Mouse (Mus musculus) gastrocnemius, postnatal 4 days (tissue): Measurements from ENCODE around the gene Gdpd5. TPM values are rescaled to one million over a fixed set of nuclear protein-coding genes. Genes with fewer than 3 reads are reported as not detected.

Experiments used
- DNase-seq, 2 experiments: peaks; one replicate each; pipeline ENCODE4 v3.0.0; 2021 to 2022; ENCODE audit warnings: low spot score in 2 of 2, mixed read lengths in 2 of 2
- long read RNA-seq, 2 experiments: library from polyadenylated mRNA; stranded (forward); transcript quantifications; one replicate each; pipeline ENCODE4 v2.0.0; 2021
- total RNA-seq, 2 experiments: library from RNA; stranded (reverse); gene quantifications; 2 replicates each; pipeline ENCODE4 v1.2.3; 2021

Gdpd5 gene
- total RNA-seq, result 10 to 100 TPM; 17.1 to 19.2 TPM
- long read RNA-seq, experiment 1, full-length matches to known transcripts, result 16 of 33 reads
- long read RNA-seq, experiment 1, partial matches to known transcripts, result 5 of 33 reads
- long read RNA-seq, experiment 1, other reads (novel, unspliced or antisense), result 12 of 33 reads
- long read RNA-seq, experiment 2, full-length matches to known transcripts, result 23 of 44 reads
- long read RNA-seq, experiment 2, partial matches to known transcripts, result 5 of 44 reads
- long read RNA-seq, experiment 2, other reads (novel, unspliced or antisense), result 16 of 44 reads

GRCm38 (mm10) chr7:99381214-99382087, at the start of gene Gdpd5:
Gene Gdpd5 (plus strand): TSS chr7:99381414.
- peak; percentile 99 to 100 for DNase-seq

- peak; percentile 81 to 89 for DNase-seq
These were observed 48.3 kb upstream of the Gdpd5 start for GRCm38 (mm10) chr7:99332774-99333480.

GRCm38 (mm10) chr7:99340736-99341135, 40.5 kb upstream of the Gdpd5 start:
- no peak for DNase-seq

GRCm38 (mm10) chr7:99343577-99343976, 37.6 kb upstream of the Gdpd5 start:
- no peak for DNase-seq

GRCm38 (mm10) chr7:99347268-99347667, 33.9 kb upstream of the Gdpd5 start:
- no peak for DNase-seq

GRCm38 (mm10) chr7:99348883-99349282, 32.3 kb upstream of the Gdpd5 start:
- DNase-seq, result no peak

- DNase-seq, result no peak
These were observed 31.2 kb upstream of the Gdpd5 start for GRCm38 (mm10) chr7:99349782-99350720.

- peak in 1 of 2 experiments; percentile 58 for DNase-seq
These were observed 30.0 kb upstream of the Gdpd5 start for GRCm38 (mm10) chr7:99351104-99351801.

- DNase-seq, result peak in 1 of 2 experiments; percentile 31
These were observed 29.3 kb upstream of the Gdpd5 start for GRCm38 (mm10) chr7:99351802-99352517.

- peak; percentile 85 to 93 for DNase-seq
These were observed 28.5 kb upstream of the Gdpd5 start, which contains the start of gene Serpinh1 for GRCm38 (mm10) chr7:99352526-99353400. Gene Serpinh1 (minus strand): TSS chr7:99353239.

- peak; percentile 57 to 82 for DNase-seq
These were observed 25.5 kb upstream of the Gdpd5 start for GRCm38 (mm10) chr7:99355731-99356131.

- DNase-seq, result peak in 1 of 2 experiments; percentile 62
These were observed 24.8 kb upstream of the Gdpd5 start for GRCm38 (mm10) chr7:99356244-99356930.

GRCm38 (mm10) chr7:99357201-99357600, 24.0 kb upstream of the Gdpd5 start:
- no peak for DNase-seq

- no peak for DNase-seq
These were observed 22.8 kb upstream of the Gdpd5 start for GRCm38 (mm10) chr7:99358371-99358770.

GRCm38 (mm10) chr7:99360021-99360802, 21.0 kb upstream of the Gdpd5 start:
- peak; percentile 77 to 90 for DNase-seq

- DNase-seq, result no peak
These were observed 20.3 kb upstream of the Gdpd5 start for GRCm38 (mm10) chr7:99360803-99361414.
